Mouse (Mus musculus): ENCODE results near the gene Gm26741.

GRCm38 (mm10) chr10:52391208-52391607 is 32.6 kb downstream of the Gm26741 start:
- TF ChIP-seq CTCF (IDR thresholded peaks at IDR 0.05; ENCODE audit: borderline replicate concordance, extremely low read depth, insufficient read depth, insufficient read length) (no peak), POLR2A (IDR thresholded peaks at IDR 0.05; ENCODE audit: borderline replicate concordance, extremely low read depth, insufficient read depth, insufficient read length, poor library complexity, severe bottlenecking) (no peak)
